Mouse (Mus musculus) MN1 (cell line): ENCODE data around the gene Foxk2.
"Not testable (repeated sequence)": the region's sequence is repeated elsewhere in the genome, so short reads cannot be mapped to it uniquely, and the experiment has no call there.

ENCODE experiments used
- DNase-seq: peaks from one replicate; pipeline ENCODE4 v3.0.0-alpha.2; 2016; ENCODE audit warnings: low spot score

Foxk2 gene

DNA sequence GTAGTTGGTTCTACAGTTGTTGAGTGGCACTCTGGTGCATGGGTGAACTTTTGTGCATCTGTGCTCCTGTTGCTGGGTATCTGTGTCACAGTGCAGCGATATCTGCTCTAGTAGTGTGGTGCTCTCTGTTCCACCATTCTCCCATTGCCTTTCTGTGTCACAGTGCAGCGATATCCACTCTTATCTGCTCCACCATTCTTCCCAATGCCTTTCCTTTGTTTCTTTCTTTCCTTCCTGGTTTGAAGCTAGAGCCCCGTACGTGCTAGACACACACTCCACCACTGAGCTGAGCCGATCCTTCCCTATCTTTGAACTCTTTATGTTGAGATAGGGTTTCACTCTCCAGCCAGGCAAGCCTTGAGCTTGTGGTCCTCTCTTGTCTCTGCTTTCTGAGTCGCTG, 23.1 kb downstream of the Foxk2 start:
- DNase-seq: no peak

DNA sequence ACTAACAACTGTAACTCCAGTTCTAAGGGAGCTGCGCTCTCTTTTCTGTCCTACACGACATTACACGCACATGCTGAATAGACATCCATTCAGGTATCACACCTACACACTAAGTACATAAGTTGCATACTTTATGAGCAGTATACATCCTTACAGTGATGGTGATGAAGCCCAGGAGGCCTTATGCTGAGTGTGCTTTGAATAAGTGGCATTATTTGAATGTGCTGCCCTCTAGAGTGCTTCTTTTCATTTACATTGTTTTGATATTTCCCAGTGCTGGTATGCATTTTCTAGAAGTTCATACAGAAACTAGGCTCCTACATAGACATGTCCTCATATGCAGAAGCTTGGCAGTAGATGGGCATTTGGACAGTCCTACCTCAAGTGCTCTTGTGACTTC, 30.1 kb downstream of the Foxk2 start:
- peak; percentile 30 for DNase-seq

DNA sequence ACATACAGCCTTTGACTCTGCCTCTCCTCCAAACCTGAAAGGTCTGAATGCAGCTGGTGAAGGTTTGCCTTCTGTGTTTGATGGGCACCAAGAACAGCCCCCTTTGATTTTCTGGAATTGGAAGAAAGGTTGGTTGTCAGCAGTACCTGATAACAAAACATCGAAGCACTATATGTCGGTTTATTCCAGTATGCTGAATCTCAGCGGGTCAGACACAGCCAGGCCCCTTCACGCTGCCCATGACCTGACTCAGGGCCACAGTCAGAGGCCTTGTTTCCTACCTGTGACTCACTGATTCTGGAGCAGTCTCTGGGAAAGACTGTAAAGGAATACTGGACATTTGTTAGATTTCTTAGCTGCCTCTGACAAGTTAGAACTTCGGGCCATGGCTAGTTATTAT, 35.0 kb downstream of the Foxk2 start:
- no peak for DNase-seq

DNA sequence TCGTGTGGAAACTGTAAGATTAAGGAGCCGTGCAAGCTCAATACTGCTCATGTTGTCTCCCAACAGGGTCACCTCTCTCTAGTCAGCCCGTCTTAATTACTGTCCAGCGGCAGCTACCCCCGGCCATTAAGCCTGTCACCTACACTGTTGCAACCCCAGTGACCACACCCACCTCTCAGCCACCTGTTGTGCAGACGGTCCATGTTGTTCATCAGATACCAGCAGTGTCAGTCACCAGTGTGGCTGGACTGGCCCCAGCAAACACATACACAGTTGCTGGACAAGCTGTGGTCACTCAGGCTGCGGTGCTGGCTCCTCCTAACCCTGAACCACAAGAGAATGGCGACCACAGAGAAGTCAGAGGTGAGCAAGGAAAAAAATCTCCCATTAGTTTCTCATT, 38.7 kb downstream of the Foxk2 start:
- no peak for DNase-seq

DNA sequence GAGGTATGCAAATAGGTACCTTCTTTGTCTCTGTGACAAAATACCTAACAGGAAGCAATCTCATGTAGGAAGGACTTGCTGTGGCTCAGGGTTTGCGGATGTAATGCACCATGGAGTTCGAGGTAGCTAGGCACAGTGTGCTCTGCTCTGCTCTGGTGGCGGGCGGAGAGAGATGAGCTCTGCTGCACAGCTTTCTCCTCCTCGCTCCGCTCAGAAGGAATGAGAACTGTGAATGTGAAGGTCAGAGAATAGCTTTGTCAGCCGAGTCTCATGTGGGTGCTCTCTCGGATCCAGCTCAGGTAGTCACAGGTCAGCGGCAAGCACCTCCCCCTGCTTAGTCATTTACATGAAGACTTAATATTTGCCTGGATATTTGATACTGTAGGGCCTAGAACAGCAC, 40.5 kb downstream of the Foxk2 start:
- no peak for DNase-seq

DNA sequence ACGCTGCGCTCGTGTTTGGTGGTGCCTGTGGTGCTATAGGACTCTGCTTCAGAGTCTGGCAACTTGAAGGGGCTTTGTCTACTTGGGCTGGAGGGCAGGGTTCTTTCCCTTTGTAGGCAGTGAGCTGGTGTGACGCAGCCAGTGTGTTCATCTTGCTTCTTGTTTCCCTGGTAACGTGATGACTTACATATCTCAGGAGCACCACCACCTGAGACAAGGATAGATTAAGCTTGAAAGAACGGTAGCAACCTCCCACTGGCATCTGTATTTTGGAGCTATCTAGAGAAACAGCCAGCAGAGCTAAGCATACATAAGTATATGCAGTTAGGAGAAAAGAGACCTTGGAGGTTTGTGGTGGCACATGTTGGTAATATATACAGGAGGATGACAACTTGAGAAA, 45.6 kb downstream of the Foxk2 start:
- DNase-seq: no peak

DNA sequence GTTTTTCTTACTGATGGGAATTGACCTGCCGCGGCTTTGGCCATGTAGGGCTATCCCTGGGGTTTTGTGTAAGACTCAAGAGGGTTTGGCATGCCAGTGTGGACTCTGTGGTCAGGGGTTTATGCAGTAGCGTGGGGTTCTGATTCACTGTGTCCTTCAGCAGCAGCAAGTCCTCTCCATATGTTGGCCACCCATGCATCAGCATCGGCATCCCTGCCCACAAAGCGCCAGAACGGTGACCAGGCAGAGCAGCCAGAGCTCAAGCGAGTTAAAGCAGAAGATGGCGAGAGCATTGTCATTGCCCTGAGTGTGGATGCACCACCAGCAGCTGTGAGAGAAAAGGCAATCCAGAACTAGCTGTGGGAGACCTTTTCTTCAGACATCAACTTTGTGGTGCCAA, 46.8 kb downstream of the Foxk2 start:
- DNase-seq: no peak

DNA sequence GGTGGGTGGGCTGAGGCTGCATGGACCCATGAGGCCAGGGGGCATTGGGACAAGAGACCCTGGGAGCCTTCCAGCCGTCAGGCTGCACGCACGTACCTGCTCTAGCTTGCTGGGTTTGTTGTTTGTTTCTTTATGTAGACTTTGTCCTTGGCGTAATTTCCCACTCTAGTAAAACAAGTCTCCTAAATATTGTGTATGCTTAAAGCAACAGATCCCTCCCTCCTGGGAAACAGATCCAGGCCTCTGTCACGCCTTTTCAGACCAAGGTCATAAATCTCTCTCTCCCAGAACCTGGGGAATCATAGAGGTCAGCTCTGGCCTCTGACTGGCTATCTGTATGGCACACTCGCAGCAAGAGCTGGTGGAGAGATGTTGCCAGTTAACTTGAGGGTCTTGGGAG, 47.9 kb downstream of the Foxk2 start:
- DNase-seq: not testable (repeated sequence)

DNA sequence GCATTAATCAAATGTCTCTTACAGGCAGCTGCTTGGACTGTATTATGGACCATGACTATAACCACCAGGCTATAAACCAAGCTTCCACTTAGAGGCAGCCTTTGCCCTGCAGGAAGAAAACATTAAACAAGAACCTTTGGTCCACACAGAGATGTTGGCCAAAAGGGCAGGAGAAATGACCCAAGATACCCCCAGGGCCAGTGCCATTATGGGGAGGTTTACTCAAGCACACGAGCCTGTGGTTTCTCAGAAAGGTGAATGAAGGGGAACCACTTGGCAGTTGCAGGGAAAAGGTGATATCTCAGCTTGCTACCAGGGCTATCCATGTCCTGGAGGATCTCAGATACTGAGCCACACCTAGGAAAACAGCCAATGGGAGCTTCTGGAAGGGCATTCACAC, 66.2 kb downstream of the Foxk2 start:
- DNase-seq: no peak

DNA sequence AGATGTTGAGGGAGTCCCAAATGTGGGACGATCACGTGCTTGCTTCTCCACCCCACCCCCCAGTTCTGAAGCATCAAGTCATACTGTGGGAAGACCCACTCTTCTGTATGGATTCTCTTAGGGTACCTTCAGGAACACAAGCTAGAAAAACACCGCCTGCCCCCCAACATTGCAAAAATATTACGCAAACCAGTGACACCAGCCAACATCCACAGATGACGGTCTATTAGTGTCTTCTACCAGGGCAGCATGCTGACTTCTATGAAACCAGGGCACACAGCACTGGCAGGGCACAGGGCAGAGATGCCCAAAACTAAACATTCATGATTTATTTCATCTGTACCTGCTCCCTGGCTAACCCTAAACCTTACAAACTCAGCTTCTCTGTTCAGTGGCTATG, 66.9 kb downstream of the Foxk2 start:
- no peak for DNase-seq

DNA sequence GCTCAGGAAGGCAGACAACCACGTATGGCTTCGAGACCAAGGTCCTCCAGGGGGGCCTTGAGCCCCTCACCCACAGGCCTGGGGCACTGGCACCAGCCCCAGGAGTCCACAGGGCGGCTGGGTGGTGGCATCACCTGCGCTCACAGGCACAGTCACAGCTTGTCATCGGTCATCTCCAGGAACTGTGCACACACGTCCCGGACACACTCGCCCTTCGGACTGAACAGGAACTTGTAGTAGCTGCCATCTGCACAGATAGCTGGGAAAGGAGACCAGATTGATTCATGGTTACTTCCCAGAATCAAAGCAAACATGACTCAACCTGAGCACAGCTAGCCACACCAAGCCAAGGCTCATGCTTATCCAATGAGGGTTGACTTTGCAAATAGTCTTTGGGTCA, 68.4 kb downstream of the Foxk2 start:
- no peak for DNase-seq

DNA sequence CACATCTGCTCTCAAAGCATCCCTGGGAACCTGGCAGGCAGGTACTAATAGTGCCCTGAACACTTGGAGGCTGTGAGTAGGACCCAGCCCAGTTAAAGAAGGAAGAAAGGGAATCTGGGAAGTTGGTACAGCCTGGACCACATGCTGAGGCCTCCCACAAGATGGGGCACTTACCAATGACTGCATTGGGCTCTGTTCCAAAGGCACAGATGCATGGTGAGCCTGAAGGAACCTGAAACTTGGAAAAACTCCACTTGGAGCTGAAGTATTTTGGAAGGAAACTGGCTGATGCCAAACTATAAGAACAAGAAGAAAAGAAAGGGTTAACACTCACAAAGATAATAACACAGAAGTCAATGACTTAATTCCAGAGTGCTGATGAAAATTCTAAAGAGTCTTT, 68.8 kb downstream of the Foxk2 start:
- no peak for DNase-seq

DNA sequence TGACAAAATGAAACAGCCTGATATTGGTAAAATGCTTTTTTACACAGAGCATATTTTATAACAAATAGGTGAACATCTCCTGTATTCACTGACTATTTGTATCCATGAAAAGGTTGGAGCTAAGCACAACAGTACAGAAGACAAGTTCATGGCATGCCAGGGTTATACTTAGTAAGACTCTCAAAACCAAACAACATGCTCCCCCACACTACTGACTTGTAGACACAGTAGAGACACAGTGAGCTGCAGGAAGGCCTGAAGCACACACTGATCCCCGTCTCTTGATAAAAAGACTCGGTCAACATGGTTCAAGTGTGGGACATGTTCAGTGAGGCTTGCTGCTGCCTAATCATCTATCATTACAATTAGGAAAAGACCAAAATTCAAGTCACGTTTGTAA, 71.9 kb downstream of the Foxk2 start:
- no peak for DNase-seq

DNA sequence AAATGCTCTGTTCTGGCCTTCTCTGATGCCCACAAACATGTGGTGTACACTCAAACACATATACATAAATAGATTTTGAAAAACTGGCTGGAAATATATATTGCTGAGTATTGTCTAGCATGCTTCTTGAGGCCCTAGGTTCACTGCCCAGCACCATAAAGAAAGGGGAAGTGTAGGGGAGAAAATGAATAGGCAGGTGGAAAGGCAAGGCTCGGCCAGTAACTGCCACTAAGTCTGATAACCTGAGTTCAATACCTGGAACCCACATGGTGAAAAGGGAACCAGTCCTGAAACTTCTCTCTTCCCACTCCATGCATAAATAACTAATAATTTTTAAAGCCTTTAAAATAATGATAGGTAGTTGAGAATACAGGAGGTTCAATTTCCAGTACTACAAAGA, 79.9 kb downstream of the Foxk2 start:
- no peak for DNase-seq

DNA sequence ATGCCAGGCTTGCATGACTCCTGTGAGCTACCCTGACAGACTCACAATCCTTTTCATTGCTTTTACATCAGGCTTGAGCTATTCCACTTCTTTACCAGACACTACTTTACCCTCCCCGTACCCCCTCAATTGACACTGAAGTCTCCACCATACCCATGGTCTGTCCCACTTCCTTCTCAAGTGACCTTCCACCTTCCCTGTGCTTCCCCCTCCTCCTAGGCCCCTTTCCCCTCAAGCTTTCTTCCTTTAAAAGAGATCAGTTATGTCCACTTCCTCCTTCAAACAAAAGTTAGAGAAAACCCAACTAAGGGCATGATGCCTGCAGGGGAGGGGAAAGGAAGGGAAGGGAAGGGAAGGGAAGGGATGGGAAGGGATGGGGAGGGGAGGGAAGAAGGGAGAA, 80.5 kb downstream of the Foxk2 start:
- DNase-seq: no peak

DNA sequence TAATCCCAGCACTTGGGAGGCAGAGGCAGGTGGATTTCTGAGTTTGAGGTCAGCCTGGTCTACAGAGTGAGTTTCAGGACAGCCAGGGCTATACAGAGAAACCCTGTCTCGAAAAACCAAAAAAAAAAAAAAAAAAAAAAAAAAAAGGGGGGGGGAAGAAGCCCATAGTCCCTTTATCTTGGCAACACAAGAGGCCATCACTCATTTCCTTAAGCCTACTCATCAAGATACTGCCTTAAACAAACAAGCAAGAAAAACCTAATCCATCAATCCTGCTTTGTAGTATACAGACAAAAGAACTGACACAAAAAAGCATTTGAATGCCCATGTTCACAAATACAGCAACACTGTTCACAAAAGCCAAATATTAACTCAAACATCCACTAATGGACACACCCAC, 82.6 kb downstream of the Foxk2 start:
- not testable (repeated sequence) for DNase-seq

DNA sequence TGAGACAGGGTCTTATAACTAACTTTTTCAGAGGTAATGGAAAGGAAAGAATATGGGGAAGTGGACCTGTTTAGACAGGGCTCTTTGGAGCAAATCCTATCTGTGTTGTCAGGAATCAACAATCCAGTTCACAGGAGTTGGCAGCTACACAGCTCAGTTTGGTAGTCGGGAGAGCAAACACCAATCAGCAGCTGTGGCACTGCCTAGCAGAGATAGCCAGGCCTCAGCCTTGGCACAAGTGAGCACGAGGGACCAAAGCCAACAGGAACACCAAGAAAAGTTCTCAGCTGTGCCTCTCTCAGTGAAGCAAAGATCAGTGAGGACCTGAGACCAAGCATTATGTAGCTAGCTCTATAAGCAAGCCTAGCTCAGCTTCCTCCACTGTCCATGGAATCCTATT, 87.2 kb downstream of the Foxk2 start:
- DNase-seq: no peak

DNA sequence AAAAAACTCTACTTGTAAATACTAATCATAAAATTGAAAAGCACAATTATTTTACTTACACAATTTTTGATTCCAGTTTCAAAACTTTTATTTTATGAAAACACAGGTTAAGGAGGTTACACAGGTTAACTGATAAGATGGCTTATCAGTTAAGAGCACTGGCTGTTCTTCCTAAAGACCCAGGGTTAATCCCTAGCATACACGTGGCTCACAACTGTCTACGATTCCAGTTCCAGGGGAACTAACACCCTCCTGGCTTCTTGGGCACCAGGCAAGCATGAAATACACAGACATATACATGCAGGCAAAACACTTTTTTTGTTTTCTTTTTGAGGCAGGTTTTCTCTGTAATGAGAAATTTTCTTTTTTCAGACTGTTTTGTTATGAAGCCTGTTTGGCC, 88.4 kb downstream of the Foxk2 start:
- no peak for DNase-seq

DNA sequence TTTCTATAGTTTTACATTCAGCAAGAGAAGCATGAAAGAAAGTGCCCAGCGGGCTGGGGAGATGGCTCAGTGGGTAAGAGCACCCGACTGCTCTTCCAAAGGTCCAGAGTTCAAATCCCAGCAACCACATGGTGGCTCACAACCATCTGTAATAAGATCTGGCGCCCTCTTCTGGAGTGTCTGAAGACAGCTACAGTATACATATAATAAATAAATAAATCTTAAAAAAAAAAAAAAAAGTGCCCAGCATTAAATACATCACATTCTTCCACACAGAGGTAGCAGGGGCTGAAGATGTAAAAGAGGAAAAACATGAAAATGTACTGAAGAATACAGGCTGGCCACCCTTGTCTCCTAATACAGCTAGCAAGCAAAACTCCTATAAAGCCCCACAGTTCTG, 88.9 kb downstream of the Foxk2 start:
- not testable (repeated sequence) for DNase-seq

DNA sequence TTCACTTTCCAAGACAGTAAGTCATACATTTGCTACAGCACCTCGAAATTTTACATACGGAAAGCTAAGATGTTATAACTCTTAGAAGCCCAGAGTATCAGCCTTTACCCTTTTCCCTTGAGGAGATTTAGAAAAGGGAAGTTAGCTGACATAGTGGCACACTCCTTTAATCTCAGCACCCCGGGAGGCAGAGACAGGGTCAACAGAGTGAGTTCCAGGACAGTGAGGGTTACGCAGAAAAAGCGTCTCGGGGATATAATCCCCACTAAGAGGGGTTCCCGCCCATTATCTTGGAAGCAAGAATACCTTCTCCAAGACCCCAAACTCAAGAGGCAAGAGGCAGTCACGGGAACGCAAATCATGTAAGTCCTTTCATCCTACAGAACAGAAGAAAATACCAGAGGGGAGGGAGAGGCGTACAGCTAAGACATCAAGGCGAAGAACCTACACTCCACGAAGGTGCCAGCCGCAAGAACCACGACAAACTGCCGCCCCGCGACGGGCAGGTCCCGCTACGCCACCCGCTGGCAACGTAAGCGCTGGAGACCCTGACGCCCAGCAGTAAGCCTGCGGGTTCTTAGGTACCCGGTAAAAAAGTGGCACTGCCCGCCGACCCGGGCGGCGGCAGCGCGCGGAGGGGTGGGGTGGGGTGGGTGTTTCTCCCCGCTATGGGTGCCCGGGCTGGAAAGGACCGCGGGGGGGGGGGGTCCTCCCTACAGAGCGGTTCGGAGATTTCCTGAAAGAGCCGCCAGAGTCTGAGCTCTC, 93.7 kb downstream of the Foxk2 start:
- peak; percentile 72 for DNase-seq

DNA sequence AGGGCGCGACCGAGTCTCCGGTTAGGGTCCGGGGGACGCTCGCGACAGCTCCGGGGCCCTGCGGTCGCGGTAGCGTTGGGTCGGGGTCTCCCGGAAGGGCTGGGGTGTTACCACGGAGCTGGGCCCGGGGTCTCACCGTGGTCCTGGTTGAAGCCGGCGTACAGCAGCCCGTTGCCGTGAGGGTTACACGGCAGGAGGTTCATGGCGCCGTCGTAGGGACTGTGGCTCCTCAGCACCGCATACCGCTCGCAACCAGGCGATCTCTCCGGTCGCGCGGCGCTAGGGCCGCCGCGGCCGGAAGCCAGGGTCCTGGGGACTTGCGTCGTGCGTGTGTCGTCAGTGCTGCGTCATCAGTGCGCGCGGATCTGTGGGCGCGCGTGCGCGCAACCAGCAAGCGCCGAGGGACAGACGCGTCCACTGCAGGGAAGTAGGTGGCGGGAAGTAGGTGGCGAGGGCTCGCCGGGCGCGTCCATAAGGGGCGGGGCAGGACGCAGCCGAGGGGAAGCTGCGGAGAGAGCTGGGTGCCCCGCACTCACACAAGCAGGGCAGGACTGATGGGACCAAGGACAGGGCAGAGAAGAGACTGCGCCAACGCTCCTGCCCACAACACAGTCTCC, 94.4 kb downstream of the Foxk2 start, which contains the start of gene Wdr45b:
Gene Wdr45b, minus strand, starts transcription at position 355 of the 617 bp plus-strand sequence.
- DNase-seq: peak; percentile 100
